Mouse (Mus musculus) gonadal fat pad, adult 2 months (tissue): ENCODE measurements around the gene Cmbl. TPM values are rescaled to one million over a fixed set of nuclear protein-coding genes. Genes with fewer than 3 reads are reported as not detected.

ENCODE experiments used
- DNase-seq: peaks from one replicate; pipeline ENCODE4 v3.0.0-alpha.2; 2012; ENCODE audit warnings: low read depth
- polyA plus RNA-seq: library from polyadenylated mRNA; depleted of rRNA; stranded (reverse); fragments of >200 nt; gene quantifications from 2 replicates; pipeline ENCODE4 v1.2.3, GENCODE M21; 2012

Gene Cmbl
- polyA plus RNA-seq, 1 experiment, result 150 TPM

- no peak for DNase-seq
Observed at GRCm38 (mm10) chr15:31583304-31584085, 18.3 kb downstream of the Cmbl start.

GRCm38 (mm10) chr15:31585238-31585637 is 20.0 kb downstream of the Cmbl start:
- DNase-seq, result no peak

GRCm38 (mm10) chr15:31586088-31586487 is 20.9 kb downstream of the Cmbl start:
- no peak for DNase-seq

GRCm38 (mm10) chr15:31586519-31586918 is 21.3 kb downstream of the Cmbl start:
- no peak for DNase-seq

GRCm38 (mm10) chr15:31587789-31588188 is 22.6 kb downstream of the Cmbl start:
- no peak for DNase-seq

- DNase-seq, result no peak
Observed at GRCm38 (mm10) chr15:31588989-31589640, 23.9 kb downstream of the Cmbl start.

GRCm38 (mm10) chr15:31590176-31590575 is 25.0 kb downstream of the Cmbl start:
- DNase-seq, result no peak

- no peak for DNase-seq
Observed at GRCm38 (mm10) chr15:31592531-31592930, 27.3 kb downstream of the Cmbl start.

GRCm38 (mm10) chr15:31594260-31594659 is 29.1 kb downstream of the Cmbl start:
- DNase-seq, result no peak

- DNase-seq, result no peak
Observed at GRCm38 (mm10) chr15:31595651-31596050, 30.5 kb downstream of the Cmbl start.

- no peak for DNase-seq
Observed at GRCm38 (mm10) chr15:31599834-31600233, 34.6 kb downstream of the Cmbl start.

GRCm38 (mm10) chr15:31601279-31601645 is 36.1 kb downstream of the Cmbl start:
- no peak for DNase-seq

- peak; percentile 72 for DNase-seq
Observed at GRCm38 (mm10) chr15:31601646-31602374, 36.6 kb downstream of the Cmbl start, which contains the start of the genes Cct5 and Fam173b. TSS of gene Cct5 (minus strand) at chr15:31601804. TSS of gene Fam173b (plus strand) at chr15:31601852.

- DNase-seq, result no peak
Observed at GRCm38 (mm10) chr15:31602426-31602825, 37.2 kb downstream of the Cmbl start.

GRCm38 (mm10) chr15:31603113-31603512 is 37.9 kb downstream of the Cmbl start:
- DNase-seq, result no peak

GRCm38 (mm10) chr15:31606821-31607220 is 41.6 kb downstream of the Cmbl start:
- DNase-seq, result no peak

GRCm38 (mm10) chr15:31611027-31611426 is 45.8 kb downstream of the Cmbl start:
- no peak for DNase-seq

GRCm38 (mm10) chr15:31611976-31612375 is 46.8 kb downstream of the Cmbl start:
- DNase-seq, result no peak

- no peak for DNase-seq
Observed at GRCm38 (mm10) chr15:31613826-31614453, 48.8 kb downstream of the Cmbl start.

- DNase-seq, result no peak
Observed at GRCm38 (mm10) chr15:31614666-31615065, 49.5 kb downstream of the Cmbl start.

- no peak for DNase-seq
Observed at GRCm38 (mm10) chr15:31617261-31617660, 52.1 kb downstream of the Cmbl start.

- no peak for DNase-seq
Observed at GRCm38 (mm10) chr15:31619521-31619920, 54.3 kb downstream of the Cmbl start.
